Mouse (Mus musculus): Measurements from ENCODE around the gene Fkbp5. TPM values are rescaled to one million over a fixed set of nuclear protein-coding genes. Genes with fewer than 3 reads are reported as not detected.

Fkbp5 gene
- total RNA-seq, 2 experiments from 2014 or later = 51.5 to 54.4 TPM

DNA sequence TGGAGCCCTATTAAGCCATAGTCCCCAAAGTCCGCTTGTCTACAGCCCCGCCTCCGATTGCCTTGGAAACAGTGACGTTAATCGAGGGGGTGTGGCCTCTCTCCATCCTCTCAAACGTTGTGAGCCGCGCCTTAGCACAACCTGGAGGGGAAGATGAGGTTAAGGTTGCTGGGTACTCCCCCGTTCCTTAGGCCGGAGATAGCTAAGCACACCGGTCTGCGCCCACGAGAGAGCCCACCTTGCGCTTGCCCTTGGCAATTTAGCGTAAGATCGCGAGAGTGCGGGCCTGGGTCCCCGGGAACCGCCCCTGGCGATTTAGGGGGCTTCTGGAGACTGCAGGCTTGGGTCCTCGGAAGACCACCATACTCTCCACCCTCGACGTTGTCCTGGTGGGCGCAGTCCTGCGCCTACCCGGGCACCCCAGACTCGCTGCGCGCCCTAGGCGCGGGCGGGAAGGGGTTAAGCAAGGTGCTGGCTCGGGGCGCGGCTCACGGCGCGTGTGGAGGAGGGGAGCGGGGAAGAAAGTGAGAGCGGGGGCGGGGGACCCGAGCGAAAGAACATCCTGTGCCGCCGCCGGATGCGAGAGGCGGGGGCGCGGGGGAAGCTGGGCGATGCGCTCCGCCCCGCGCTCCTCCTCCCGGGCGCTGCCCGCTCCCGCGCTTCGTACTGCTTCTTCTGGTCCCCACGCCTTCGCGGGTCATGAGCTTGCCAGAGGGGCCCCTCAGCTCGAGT lies 5.5 kb upstream of the Fkbp5 start:
- intact Hi-C loops (cut with DNase I) = loop anchor here (1.0 to 2.0 kb wide), 3 partner anchors 35 to 194 kb away; partner anchors contain the start of gene Rpl10a
- peak overlapping the region; percentile 100 for H3K27ac ChIP-seq
- peak overlapping the region; percentile 86 for H3K4me3 ChIP-seq
- TF ChIP-seq CTCF (IDR thresholded peaks at IDR 0.05) = no peak
- DNase-seq (ENCODE audit: extremely low spot score in 1 of 2, low spot score in 2 of 2) = peak; percentile 94

DNA sequence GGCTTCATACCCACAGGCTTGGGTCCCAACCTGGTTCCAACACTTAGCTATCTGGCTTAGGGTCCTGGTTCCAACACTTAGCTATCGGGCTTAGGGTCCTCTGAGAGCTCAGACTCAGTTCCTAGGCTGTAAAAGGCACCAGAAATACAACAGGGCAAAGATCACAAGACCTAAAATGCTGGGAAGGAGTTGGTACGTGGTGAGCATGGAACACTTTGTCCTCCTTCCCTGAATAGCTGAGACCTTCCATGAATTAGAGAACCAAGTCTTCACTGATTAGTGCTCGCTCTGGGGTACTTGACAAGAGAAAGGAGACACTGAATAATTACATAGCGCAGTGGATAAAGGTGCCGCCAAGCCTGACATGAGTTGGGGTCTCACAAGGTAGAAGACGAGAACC lies 4.6 kb upstream of the Fkbp5 start:
- peak overlapping the region; percentile 100 for H3K27ac ChIP-seq
- intact Hi-C loops (cut with DNase I) = loop anchor here (2.0 kb wide), 1 partner anchor 193 kb away; the partner anchor contains the start of gene Rpl10a
- no peak for DNase-seq (ENCODE audit: extremely low spot score in 1 of 2, low spot score in 2 of 2)

DNA sequence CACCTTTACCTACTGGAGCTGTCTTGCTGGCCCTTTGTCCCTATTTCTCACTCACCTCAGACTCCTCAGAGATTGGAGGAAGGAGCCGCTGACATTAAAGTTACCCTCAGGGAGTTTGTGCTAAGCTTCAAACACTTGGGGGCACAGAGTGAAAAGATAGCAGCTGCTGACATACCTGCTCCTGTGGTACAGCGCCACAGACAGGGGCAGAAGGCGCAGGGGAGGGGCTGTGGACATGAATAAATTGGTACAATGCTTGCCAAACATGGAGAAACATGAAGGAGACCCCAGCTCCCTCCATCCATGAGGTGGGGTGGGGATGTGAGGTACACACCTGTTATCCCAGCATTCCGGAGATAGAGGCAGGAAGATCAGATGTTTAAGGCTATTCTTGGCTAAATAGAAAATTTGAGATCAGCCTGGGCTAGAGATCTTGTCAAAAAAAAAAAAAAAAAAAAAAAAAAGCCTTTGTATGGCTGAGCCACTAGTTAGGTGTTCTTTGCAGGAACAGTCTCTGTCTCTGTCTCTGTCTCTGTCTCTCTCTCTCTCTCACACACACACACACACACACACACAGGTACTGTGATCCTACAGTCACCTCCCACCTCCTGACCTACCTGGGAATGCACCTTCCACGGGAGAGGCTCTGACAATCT lies 3.9 kb upstream of the Fkbp5 start:
- no peak overlapping the region for H3K4me3 ChIP-seq
- no peak overlapping the region; the same call in 1 of the 2 replicates for H3K27ac ChIP-seq
- DNase-seq (ENCODE audit: extremely low spot score in 1 of 2, low spot score in 2 of 2) = no peak
- no peak for TF ChIP-seq CTCF (IDR thresholded peaks at IDR 0.05)
- intact Hi-C loops (cut with DNase I) = no loop called here

More for the DNA sequence above, 4.6 kb upstream of the Fkbp5 start:
- peak overlapping the region; percentile 86 for H3K4me3 ChIP-seq
- TF ChIP-seq CTCF (IDR thresholded peaks at IDR 0.05) = no peak

DNA sequence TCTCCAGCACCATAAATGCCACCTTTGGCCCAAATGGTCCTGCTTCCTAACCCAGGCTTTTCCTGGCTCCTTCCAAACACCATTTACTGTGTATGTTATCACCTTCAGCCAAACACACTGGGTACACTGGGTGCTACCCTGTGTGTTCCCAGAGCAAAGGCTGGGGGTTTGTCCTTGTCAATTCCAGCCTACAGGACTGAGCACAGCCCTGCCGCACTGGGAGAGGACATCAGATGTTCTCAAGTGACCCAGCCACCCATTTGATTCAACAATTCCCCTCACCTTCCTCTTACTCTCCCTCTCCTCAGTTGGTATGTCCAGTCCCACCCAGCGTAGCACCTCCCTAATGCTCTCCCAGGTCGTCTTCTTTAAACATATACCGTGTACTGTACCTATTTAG lies 3.2 kb upstream of the Fkbp5 start:
- H3K4me3 ChIP-seq = no peak overlapping the region
- intact Hi-C loops (cut with DNase I) = no loop called here
- DNase-seq (ENCODE audit: extremely low spot score in 1 of 2, low spot score in 2 of 2) = no peak

DNA sequence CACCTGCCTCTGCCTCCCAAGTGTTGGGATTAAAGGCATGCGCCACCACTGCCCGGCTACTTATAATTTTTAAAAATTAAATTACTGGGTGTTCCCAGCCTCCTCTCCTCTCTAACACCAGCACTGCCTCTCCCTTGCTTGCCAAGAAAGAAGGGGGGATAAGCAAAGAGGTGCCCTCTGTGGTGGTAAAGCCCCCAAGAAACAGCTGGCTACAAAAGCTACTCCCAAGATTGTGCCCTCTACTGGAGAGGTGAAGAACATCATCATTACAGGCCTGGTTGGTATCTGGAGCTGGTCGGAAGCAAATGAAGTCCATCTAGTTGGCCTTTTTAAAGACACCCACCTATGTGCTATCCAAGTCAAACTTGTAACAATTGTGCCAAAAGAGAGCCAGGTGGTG lies 2.5 kb upstream of the Fkbp5 start:
- DNase-seq (ENCODE audit: extremely low spot score in 1 of 2, low spot score in 2 of 2) = no peak
- TF ChIP-seq CTCF (IDR thresholded peaks at IDR 0.05) = peak; percentile 62
- Histone ChIP-seq H3K27ac (no peak overlapping the region), H3K4me3 (no peak overlapping the region)
- intact Hi-C loops (cut with DNase I) = no loop called here

More for the DNA sequence above, 3.2 kb upstream of the Fkbp5 start:
- H3K27ac ChIP-seq = no peak overlapping the region
- no peak for TF ChIP-seq CTCF (IDR thresholded peaks at IDR 0.05)

DNA sequence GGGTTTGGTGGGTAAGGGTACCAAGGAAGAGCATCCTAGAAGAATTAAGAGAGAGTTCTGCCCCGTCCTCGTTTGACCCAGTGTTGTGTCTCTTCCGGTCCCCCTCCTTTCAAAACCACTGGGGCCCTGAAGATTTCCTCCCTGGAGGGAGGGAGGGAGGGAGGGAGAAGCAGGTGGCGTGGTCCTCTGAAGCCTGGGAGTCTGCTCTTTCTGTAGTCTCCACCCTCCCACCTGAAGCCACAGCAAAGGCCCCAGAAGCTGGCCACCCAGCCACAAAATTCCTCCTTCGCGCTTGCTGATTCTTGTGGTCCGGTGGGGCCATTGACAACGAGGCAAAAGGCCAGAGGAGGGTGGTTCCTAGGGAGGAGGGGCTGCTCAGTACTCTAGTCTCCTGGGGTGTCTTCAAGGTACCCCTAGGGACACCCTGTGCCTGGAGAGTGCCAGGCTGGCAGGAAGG lies 1.3 kb upstream of the Fkbp5 start:
- peak in 1 of 2 experiments; percentile 15 for DNase-seq (ENCODE audit: extremely low spot score in 1 of 2, low spot score in 2 of 2)
- intact Hi-C loops (cut with DNase I) = loop anchor here (1.0 kb wide), 1 partner anchor 32 kb away; no protein-coding TSS in a partner anchor
- peak overlapping the region; percentile 97 for H3K27ac ChIP-seq

DNA sequence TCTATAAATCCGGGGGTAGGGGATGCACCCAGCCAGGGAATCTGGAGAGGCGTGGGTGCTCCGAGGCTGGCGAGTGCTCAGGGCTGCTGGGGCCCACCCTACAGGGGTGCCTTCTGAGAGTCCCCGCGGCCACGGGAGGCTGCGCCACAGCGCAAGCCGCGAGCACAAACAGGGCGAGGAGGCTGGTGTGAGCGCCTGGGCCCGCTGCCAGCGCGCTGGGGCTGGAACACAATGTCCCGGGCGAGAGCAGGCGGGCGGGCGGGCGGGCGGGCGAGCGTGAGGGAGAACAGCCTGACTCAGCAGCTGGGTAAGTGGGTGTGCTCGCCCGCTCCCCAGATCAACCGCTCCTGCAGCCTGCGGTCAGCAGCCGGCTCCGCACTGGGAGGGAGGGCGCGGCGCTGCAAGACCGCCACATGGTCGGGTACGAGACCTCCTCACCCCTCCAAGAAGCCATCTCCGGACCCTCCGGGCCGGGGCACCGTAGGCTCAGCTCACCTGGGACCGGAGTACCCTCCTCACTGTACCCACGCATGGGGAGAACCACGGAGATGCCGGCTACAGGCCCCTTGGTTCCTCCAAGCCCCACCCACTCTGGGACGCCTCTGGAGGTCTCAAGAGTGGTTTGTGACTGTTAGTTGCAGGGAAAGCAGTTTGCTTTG lies 758 bp upstream of the Fkbp5 start:
- H3K27ac ChIP-seq = peak overlapping the region; percentile 97
- DNase-seq (ENCODE audit: extremely low spot score in 1 of 2, low spot score in 2 of 2) = peak; percentile 87 to 93
- intact Hi-C loops (cut with DNase I) = loop anchor here (1.0 kb wide), 1 partner anchor 32 kb away; no protein-coding TSS in a partner anchor
- TF ChIP-seq CTCF (IDR thresholded peaks at IDR 0.05) = no peak
- H3K4me3 ChIP-seq = peak overlapping the region; percentile 51

More for the DNA sequence above, 1.3 kb upstream of the Fkbp5 start:
- TF ChIP-seq CTCF (IDR thresholded peaks at IDR 0.05) = no peak
- peak overlapping the region; percentile 51 for H3K4me3 ChIP-seq

DNA sequence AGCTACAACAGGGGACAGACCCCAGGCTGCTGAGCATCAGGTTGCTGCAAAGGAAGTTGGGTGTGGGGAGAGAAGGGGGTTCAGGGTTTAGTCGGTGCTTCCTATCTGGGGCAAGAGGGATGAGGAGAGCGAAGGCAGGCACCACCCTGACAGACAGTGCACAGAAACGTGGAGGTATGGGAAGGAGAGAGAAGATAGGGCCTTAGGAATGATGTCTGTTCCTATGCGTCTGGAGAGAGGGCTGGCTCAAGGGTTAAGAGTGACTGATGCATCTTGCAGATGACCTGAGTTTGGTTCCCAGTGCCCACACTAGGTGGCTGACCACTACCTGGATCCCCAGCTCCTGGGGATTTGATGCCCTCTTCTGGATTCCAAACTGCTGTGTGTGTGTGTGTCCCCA lies 446 bp downstream of the Fkbp5 start:
- DNase-seq (ENCODE audit: extremely low spot score in 1 of 2, low spot score in 2 of 2) = no peak
- intact Hi-C loops (cut with DNase I) = no loop called here
- H3K4me3 ChIP-seq = no peak overlapping the region
- no peak overlapping the region; the same call in 1 of the 2 replicates for H3K27ac ChIP-seq
- no peak; the same call in 1 of the 2 replicates for TF ChIP-seq CTCF (IDR thresholded peaks at IDR 0.05)

DNA sequence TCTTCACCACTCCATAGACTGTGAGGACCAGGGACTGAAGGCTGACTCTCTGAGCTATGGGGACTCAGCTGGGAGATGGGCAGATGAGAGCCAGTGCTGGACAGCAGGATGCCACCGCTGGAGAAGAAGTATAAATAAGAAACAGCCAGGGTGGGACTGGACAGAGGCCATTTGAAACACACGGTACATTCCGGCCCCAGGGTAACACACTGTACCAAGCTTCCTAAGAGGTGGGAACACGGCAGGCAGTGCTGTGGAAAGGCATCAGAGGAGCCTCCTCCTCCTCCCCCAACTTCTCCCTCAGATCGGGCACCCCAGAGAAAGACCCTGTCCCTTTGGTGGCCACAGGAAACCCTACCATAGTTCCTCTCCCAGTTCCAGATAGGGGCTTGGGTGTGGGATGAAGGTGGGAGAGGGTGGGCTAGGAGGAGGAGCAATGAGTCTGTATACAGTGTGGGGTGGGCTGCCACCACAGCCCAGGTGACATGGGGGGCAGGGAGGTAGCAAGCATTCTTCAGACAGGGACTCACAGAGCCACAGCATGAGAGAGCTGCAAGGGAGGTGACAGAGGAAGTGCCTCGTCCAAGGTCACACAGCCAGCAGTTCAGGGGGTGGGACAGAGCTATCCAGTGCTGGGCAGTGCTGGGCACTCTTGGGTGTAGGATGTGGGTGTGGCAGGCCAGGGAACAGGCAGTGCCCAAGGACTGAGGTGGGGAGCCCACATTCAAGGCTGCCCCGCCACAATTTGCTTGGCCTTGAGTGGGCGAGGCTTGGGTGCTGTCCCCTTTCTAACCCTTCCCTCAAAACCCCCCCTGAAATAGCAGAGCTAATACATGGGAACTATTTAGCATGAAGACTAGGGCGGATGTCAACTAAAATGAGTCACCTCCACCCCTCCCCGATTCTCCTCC lies 1.6 kb downstream of the Fkbp5 start:
- Histone ChIP-seq H3K27ac (peak overlapping the region; percentile 44), H3K4me3 (no peak overlapping the region)
- intact Hi-C loops (cut with DNase I) = no loop called here
- peak in 1 of 2 experiments; percentile 14 for DNase-seq (ENCODE audit: extremely low spot score in 1 of 2, low spot score in 2 of 2)
- TF ChIP-seq CTCF (IDR thresholded peaks at IDR 0.05) = no peak

DNA sequence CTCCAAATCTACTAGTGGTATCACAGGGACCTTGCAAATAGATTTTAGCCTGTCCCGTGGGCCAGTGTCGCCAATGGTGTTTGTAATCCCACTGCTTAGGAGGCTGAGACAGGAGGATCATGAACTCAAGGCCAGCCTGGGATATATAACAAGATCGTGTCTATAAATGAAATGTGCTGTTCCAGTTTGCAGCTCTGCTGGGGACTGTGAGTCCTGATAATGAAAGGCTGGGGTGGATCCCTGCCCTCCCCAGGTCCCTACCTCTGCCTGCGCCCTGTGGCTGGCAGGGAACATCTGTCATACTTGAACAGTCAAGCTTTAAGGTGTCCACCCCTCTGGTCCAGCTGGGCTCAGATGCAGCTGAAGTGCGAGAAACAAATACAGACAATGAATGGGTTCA lies 2.8 kb downstream of the Fkbp5 start:
- DNase-seq (ENCODE audit: extremely low spot score in 1 of 2, low spot score in 2 of 2) = no peak
- peak overlapping the region; percentile 40; the same call in 1 of the 2 replicates for H3K27ac ChIP-seq
- intact Hi-C loops (cut with DNase I) = no loop called here
- no peak overlapping the region for H3K4me3 ChIP-seq
- no peak for TF ChIP-seq CTCF (IDR thresholded peaks at IDR 0.05)

DNA sequence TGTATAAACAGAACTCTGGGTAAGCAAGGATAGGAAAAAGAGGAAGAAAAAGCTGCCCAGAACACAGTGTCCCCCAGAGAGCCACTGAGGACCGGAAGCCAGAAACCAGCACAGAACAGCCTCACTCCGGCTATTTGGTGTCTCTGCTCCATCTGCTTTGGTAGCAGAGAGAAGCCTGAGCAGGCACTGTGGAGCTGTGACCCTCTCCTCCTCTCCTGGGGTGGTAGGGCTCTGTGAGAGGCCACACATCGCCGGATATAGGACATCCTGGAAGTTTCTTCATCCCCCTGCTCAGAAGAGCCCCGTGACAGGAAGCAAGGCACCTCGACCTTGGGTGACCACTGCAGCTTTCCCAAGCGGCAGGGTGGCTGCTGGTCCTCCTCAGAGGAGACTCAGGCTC lies 3.5 kb downstream of the Fkbp5 start:
- Histone ChIP-seq H3K27ac (peak overlapping the region; percentile 40), H3K4me3 (no peak overlapping the region)
- intact Hi-C loops (cut with DNase I) = no loop called here
- no peak for TF ChIP-seq CTCF (IDR thresholded peaks at IDR 0.05)
- no peak for DNase-seq (ENCODE audit: extremely low spot score in 1 of 2, low spot score in 2 of 2)
